ENCODE assay signal across 30 mouse cellular contexts in the genomic region with DNA sequence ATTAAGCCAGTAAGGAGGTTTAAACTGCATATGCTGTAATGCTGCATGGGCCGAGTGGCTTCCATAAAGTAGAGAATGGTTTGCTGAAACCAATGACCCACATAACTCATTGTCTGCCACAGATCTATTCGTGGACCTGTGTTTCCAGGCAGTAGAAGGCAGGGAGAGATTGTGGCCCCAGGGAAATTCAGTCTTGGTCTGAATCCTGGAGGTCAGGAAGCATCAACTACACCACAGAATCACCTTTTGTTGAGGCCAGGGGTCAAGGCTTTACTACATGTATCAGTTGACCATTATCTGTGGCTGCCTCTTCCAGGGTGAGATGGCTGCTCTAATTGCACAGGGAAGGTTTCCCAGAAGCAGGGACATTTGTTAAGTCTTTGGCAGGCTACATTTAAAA. TPM values are rescaled to one million over a fixed set of nuclear protein-coding genes. Genes with fewer than 3 reads are reported as not detected.
DNase-seq lines count a peak whose midpoint lies in the region; ATAC-seq and TF ChIP-seq lines count a peak whose summit lies in the region.
"Had no signal": no experiment of that assay in that cellular context is flagged by ENCODE, and none has a peak within 500 bp of the region (broad histone marks: within the 10 kb centered on the region; RNA-seq: fewer than 3 reads in every experiment).

No protein-coding gene starts in this region.

- H3K4me1 ChIP-seq in heart, embryonic 11.5 days (ENCODE audit: control insufficient read depth, insufficient read depth, low read length) = no peaks in the 10 kb centered on the region
- H3K4me1 ChIP-seq: embryonic facial prominence, embryonic 13.5 days; heart, embryonic 13.5 days had no signal

- H3K4me3 ChIP-seq in myocyte = no peak overlapping the region
- no peak overlapping the region for H3K4me3 ChIP-seq in heart, embryonic 11.5 days (ENCODE audit: low read depth, low read length)
- H3K4me3 ChIP-seq: embryonic facial prominence, embryonic 10.5 days; embryonic facial prominence, embryonic 13.5 days; erythroblast, embryonic 14.5 days; forebrain, embryonic 12.5 days; forebrain, embryonic 15.5 days; heart, embryonic 13.5 days had no signal

- ATAC-seq in heart, embryonic 11.5 days (replicated peaks; ENCODE audit: insufficient number of reproducible peaks, low FRiP score, low TSS enrichment) = no peak
- ATAC-seq: forebrain, embryonic 15.5 days; hindbrain, postnatal 0 days; inflammation-experienced regulatory T-cells, adult 6 months; Patski had no signal

- no peak overlapping the region for H3ac ChIP-seq in myocyte (ENCODE audit: control insufficient read depth, insufficient read length)

- no peaks in the 10 kb centered on the region for H3K79me2 ChIP-seq in myocyte (ENCODE audit: control insufficient read depth, insufficient read depth)

- WGBS in heart, embryonic 11.5 days (ENCODE audit: insufficient replicate concordance) = 67% methylated on average over 2 of the region's 2 CpGs

- no peaks in the 10 kb centered on the region for H3K27me3 ChIP-seq in myocyte (ENCODE audit: control insufficient read depth, insufficient read depth, insufficient read length)
- H3K27me3 ChIP-seq in heart, embryonic 11.5 days (ENCODE audit: control insufficient read depth, insufficient read depth, low read length) = no peaks in the 10 kb centered on the region
- H3K27me3 ChIP-seq: CH12.LX; embryonic facial prominence, embryonic 13.5 days; forebrain, embryonic 12.5 days; forebrain, embryonic 15.5 days; heart, embryonic 13.5 days; Patski had no signal

- H3K27ac ChIP-seq in heart, embryonic 11.5 days (ENCODE audit: low read depth, low read length) = no peak overlapping the region
- H3K27ac ChIP-seq: embryonic facial prominence, embryonic 10.5 days; embryonic facial prominence, embryonic 13.5 days; forebrain, embryonic 12.5 days; forebrain, embryonic 15.5 days; heart, embryonic 13.5 days; hindbrain, embryonic 14.5 days; hindbrain, postnatal 0 days had no signal

- H3K4me2 ChIP-seq in myocyte (ENCODE audit: low read depth) = no peak overlapping the region
- H3K4me2 ChIP-seq in heart, embryonic 11.5 days = no peak overlapping the region
- H3K4me2 ChIP-seq: embryonic facial prominence, embryonic 13.5 days; forebrain, embryonic 12.5 days; forebrain, embryonic 15.5 days; heart, embryonic 13.5 days; hindbrain, embryonic 14.5 days had no signal

- peak; percentile 54 for DNase-seq in heart, adult 11 months
- no peak for DNase-seq in heart, adult 18-20 months
- peak; percentile 34 for DNase-seq in adipocyte (ENCODE audit: low spot score)
- peak; percentile 10 for DNase-seq in embryo, embryonic 11 days
- DNase-seq in layer of hippocampus, postnatal 36 days = no peak
- DNase-seq: adrenal gland, adult 2 months; adrenal gland, postnatal 14 days; B cell, adult 2 months; cerebellum, adult 11 months; cerebellum, adult 2 months; cerebellum, adult 9-11 months; cerebellum, postnatal 25 days; gastrocnemius, postnatal 10 days; gastrocnemius, postnatal 36 days; heart, postnatal 14 days; heart, postnatal 4 days had no signal

- no peak overlapping the region for H3K9ac ChIP-seq in heart, embryonic 11.5 days (ENCODE audit: low read depth, low read length)
- H3K9ac ChIP-seq: embryonic facial prominence, embryonic 13.5 days; forebrain, embryonic 12.5 days; forebrain, embryonic 15.5 days; heart, embryonic 13.5 days; hindbrain, embryonic 14.5 days had no signal

- no peak for TF ChIP-seq POLR2A in myocyte (IDR thresholded peaks at IDR 0.05; ENCODE audit: insufficient read length, low read depth)

- no peaks in the 10 kb centered on the region for H3K36me3 ChIP-seq in myocyte (ENCODE audit: control insufficient read depth, insufficient read depth)
- no peaks in the 10 kb centered on the region for H3K36me3 ChIP-seq in heart, embryonic 11.5 days (ENCODE audit: control insufficient read depth, insufficient read depth, low read length)
- H3K36me3 ChIP-seq: embryonic facial prominence, embryonic 10.5 days; embryonic facial prominence, embryonic 13.5 days; forebrain, embryonic 12.5 days; forebrain, embryonic 15.5 days; G1E; heart, embryonic 13.5 days had no signal

- H3K9me3 ChIP-seq in heart, embryonic 11.5 days (replicated peaks; ENCODE audit: control insufficient read depth, low read length) = no peaks in the 10 kb centered on the region
- H3K9me3 ChIP-seq: embryonic facial prominence, embryonic 10.5 days; embryonic facial prominence, embryonic 13.5 days; forebrain, embryonic 12.5 days; forebrain, embryonic 15.5 days; G1E; heart, embryonic 13.5 days had no signal

TF ChIP-seq in myocyte, 11 proteins besides CTCF, POLR2A, EP300 and RAD21:
- no peak for TF ChIP-seq E2F4 (IDR thresholded peaks at IDR 0.05; ENCODE audit: insufficient read depth)
- no peak for TF ChIP-seq MYOD1 (IDR thresholded peaks at IDR 0.05; ENCODE audit: control insufficient read depth in 1 of 3, insufficient read length in 2 of 3, low read depth in 2 of 3)
- TF ChIP-seq CEBPB (IDR thresholded peaks at IDR 0.05; ENCODE audit: insufficient read depth, poor library complexity, severe bottlenecking) = 0 out of 2 replicates have a peak, but pooled peaks have one; percentile 43
- no peak for TF ChIP-seq MYOG (IDR thresholded peaks at IDR 0.05; ENCODE audit: control insufficient read depth in 1 of 3, insufficient read depth in 1 of 3, insufficient read length in 2 of 3, low read depth in 2 of 3)

RNA-seq across cellular contexts. Expression of a gene that starts 18.7 kb away (rescaled TPM):
- 1 to 10 TPM; 8.5 to 9.1 TPM for total RNA-seq in heart, adult 18-20 months (2021)
- 13.1 TPM for polyA plus RNA-seq in myocyte (2012; fragmentation: generic; extraction: Trizol)
- polyA plus RNA-seq in heart, embryonic 11.5 days (2014; fragmentation: Nextera tagmentation; extraction: Ambion mirVana) = 19.7 and 24.6 TPM in 2 replicates
- total RNA-seq in layer of hippocampus, postnatal 36 days (2021) = 10 to 100 TPM in 1 of 2 experiments, 1 to 10 TPM in 1; 9.9 to 11.8 TPM
- total RNA-seq: CH12.LX had no signal
- polyA plus RNA-seq: G1E; inflammation-experienced regulatory T-cells, adult 6 months had no signal

Comparison
In these comparisons a context has a peak if more than half of its experiments do, and no peak if none do; other contexts are left out.
1. DNase-seq: peak in heart, adult 11 months (single experiment), adipocyte (single experiment) and embryo, embryonic 11 days (single experiment); none in heart, adult 18-20 months (0 of 2) and layer of hippocampus, postnatal 36 days (0 of 2).